15 mouse cellular contexts compared by ENCODE assay signal in genomic region chr13:43936504-43936903, GRCm38 (mm10).
DNase-seq lines count a peak whose midpoint lies in the region; ATAC-seq lines count a peak whose summit lies in the region.
"Had no signal": no experiment of that assay in that cellular context is flagged by ENCODE, and none has a peak within 500 bp of the region (broad histone marks: within the 10 kb centered on the region; RNA-seq: fewer than 3 reads in every experiment).

No protein-coding gene starts in this region.

- H3K27me3 ChIP-seq in forebrain, embryonic 13.5 days = peaks cover 8% of the 10 kb centered on the region; the same call in 1 of the 2 replicates
- no peaks in the 10 kb centered on the region for H3K27me3 ChIP-seq in midbrain, embryonic 11.5 days (ENCODE audit: control insufficient read depth, insufficient read depth, low read length)

- peak; percentile 67; the same call in 1 of the 2 replicates for ATAC-seq in forebrain, embryonic 13.5 days
- peak; percentile 84 for ATAC-seq in midbrain, embryonic 11.5 days (ENCODE audit: low FRiP score)
- ATAC-seq: liver, postnatal 0 days had no signal

- 0% methylated on average over 4 of the region's 4 CpGs for WGBS in forebrain, embryonic 13.5 days
- 25% methylated on average over 4 of the region's 4 CpGs for WGBS in midbrain, embryonic 11.5 days

- no peak overlapping the region for H3K4me2 ChIP-seq in forebrain, embryonic 13.5 days
- no peak overlapping the region for H3K4me2 ChIP-seq in midbrain, embryonic 11.5 days

- H3K4me3 ChIP-seq in forebrain, embryonic 13.5 days = no peak overlapping the region
- no peak overlapping the region for H3K4me3 ChIP-seq in midbrain, embryonic 11.5 days (ENCODE audit: low read depth, low read length)
- H3K4me3 ChIP-seq: left cerebral cortex, adult 2 months had no signal

- H3K4me1 ChIP-seq in forebrain, embryonic 13.5 days = peaks cover 50% of the 10 kb centered on the region
- H3K4me1 ChIP-seq in midbrain, embryonic 11.5 days (ENCODE audit: control insufficient read depth, insufficient read depth, low read length) = peaks cover 18% of the 10 kb centered on the region

- no peak overlapping the region for H3K27ac ChIP-seq in forebrain, embryonic 13.5 days
- H3K27ac ChIP-seq in midbrain, embryonic 11.5 days (ENCODE audit: low read depth, low read length) = no peak overlapping the region
- H3K27ac ChIP-seq: left cerebral cortex, adult 2 months; stomach, postnatal 0 days had no signal

- peak; percentile 58 for DNase-seq in ES-CJ7 (ENCODE audit: low read depth, low spot score)
- peak; percentile 98 for DNase-seq in Muller cell, postnatal 12 days (ENCODE audit: inconsistent ontology term)
- DNase-seq in midbrain, embryonic 11.5 days (ENCODE audit: low spot score, missing footprints) = no peak
- DNase-seq in cerebellum, adult 9-10 months = no peak
- DNase-seq in thymus, postnatal 4 days = no peak
- DNase-seq in gastrocnemius, postnatal 4 days (ENCODE audit: low spot score in 2 of 2) = no peak
- DNase-seq: cerebellum, postnatal 36 days; kidney, adult 18-20 months; kidney, postnatal 36 days; liver, postnatal 0 days; lung, postnatal 4 days; thymus, postnatal 14 days had no signal

- H3K9ac ChIP-seq in forebrain, embryonic 13.5 days = no peak overlapping the region
- no peak overlapping the region for H3K9ac ChIP-seq in midbrain, embryonic 11.5 days (ENCODE audit: low read length)
- H3K9ac ChIP-seq: liver, postnatal 0 days had no signal

- peaks cover 4% of the 10 kb centered on the region; the same call in 1 of the 2 replicates for H3K9me3 ChIP-seq in forebrain, embryonic 13.5 days (replicated peaks)
- H3K9me3 ChIP-seq in midbrain, embryonic 11.5 days (ENCODE audit: control insufficient read depth, low read length) = no peaks in the 10 kb centered on the region; the same call in 1 of the 2 replicates

- H3K36me3 ChIP-seq in forebrain, embryonic 13.5 days (ENCODE audit: poor library complexity, severe bottlenecking) = no peaks in the 10 kb centered on the region
- H3K36me3 ChIP-seq in midbrain, embryonic 11.5 days (ENCODE audit: control insufficient read depth, insufficient read depth, low read length) = no peaks in the 10 kb centered on the region

Comparison
In these comparisons a context has a peak if more than half of its experiments do, and no peak if none do; other contexts are left out.
1. DNase-seq: peak in ES-CJ7 (single experiment) and Muller cell, postnatal 12 days (single experiment); none in midbrain, embryonic 11.5 days (single experiment), cerebellum, adult 9-10 months (single experiment), thymus, postnatal 4 days (single experiment) and gastrocnemius, postnatal 4 days (0 of 2).